Mouse (Mus musculus) megakaryocyte-erythroid progenitor cell, adult 5-6 weeks (primary cell): ENCODE data around the gene Mrap. TPM values are rescaled to one million over a fixed set of nuclear protein-coding genes. Genes with fewer than 3 reads are reported as not detected.

Source experiments
- ATAC-seq: replicated peaks from 2 replicates; pipeline ENCODE4 v1.8.0; 2016; ENCODE audit warnings: mild to moderate bottlenecking, inconsistent platforms; ENCODE audit not compliant: severe bottlenecking, poor library complexity, low FRiP score, low TSS enrichment
- total RNA-seq, 2 experiments: library from RNA; stranded (forward) in 1 of 2; stranded (reverse) in 1 of 2; fragments of 200-1000, 215-1000 nt in 1 of 2; fragments of >200 nt in 1 of 2; fragmentation: Nextera tagmentation in 1 of 2; gene quantifications; 2 replicates each; pipeline ENCODE4 v1.2.3; 2014 to 2017

The Mrap gene
- total RNA-seq (2014; fragmentation: Nextera tagmentation) (not detected in 2 replicates), total RNA-seq (2017) (not detected in 2 replicates)

DNA sequence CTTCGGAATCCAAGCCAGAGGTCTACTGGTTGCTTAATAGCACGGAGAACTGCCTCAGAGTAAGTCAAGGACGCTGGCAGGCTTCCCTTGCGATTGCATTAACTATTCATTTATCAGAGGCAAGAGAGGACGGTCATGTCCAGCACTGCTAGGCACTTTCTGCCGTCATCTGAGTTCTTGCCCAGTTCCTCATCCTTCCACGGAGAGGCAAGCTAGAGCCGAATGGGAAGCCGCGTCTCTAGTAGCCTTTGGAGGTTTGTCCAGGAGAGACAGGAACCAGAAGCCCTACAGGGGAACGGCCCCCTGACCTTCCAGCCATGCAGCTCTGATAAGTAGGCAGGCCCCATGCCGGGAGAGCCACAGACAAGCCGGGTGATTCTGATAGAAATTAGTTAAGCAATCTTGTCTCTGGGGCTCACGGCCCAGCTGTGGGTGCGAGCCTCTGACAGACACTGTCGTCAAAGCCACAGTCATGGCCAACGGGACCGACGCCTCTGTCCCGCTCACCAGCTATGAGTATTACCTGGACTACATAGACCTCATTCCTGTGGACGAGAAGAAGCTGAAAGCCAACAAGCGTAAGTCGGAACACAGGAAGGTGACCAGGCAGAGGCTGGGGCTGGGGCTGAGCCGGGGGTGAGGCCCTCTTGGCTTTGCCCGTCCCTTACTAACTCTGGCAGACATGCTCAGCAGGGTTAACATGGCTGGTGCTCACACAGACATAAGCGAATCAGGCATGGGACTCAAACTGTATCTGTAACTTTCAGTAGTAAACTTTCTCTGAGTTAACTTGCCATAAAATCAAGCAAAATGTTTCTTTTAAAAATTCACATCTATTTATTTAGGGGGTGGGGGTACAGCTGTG is at the start of gene Mrap:
Mrap (plus strand) TSS at position 116 of the 865 bp plus-strand sequence.
- no peak for ATAC-seq

DNA sequence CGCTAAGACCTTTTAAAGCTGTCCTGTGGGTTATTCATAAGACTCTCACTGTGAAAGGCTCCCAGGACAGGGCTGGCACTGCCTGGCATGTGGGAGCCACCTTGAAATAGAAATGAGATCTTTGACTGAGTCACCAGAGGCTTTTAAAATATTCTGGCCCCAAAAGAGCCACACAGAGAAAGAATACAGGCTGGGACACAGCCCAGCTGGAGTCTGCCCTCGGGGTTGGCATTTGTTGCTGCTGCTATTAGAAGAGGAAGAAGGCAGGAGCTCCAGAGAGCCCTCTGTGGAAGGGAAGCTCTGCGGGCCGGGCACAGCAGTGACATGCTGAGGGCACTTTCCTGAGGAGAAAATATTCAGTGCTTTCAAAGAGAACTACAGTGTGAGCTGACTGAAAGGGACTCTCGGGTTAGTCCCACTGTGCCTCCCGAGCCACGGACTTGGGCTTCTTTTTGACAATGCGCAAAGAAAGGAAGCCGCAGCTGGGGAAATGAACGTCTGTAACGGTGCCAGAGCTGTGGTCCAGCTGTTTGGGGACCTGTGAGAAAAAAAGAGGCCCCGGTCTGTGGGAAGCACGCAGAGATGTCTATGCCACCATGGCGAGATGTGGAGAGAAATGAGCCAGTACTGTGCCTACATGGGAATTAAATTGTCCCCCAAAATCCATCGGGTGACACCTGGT is 45.2 kb upstream of the Mrap start:
- ATAC-seq, result no peak

- no peak for ATAC-seq
Measured at GRCm38 (mm10) chr16:90693625-90694024, 44.4 kb upstream of the Mrap start.

DNA sequence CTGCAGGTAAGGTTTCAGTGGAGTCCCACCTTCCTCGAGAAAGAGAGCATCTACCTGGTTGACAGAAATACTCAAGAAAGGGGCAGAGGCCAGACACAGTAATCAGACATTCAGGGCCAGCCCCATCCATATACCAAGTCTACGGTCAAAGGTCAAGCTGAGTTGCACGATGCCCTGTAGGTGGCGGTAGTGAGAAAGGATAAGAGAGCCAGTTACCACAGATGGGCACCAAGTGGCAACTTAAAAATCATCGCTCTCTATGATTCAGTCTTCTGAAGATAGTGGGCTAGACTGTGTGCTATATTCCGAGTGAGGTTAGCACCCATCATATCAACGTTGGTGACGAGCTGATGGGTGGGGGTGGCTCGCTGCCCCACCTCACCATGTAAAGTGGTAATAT is 43.3 kb upstream of the Mrap start:
- peak; percentile 90 for ATAC-seq

DNA sequence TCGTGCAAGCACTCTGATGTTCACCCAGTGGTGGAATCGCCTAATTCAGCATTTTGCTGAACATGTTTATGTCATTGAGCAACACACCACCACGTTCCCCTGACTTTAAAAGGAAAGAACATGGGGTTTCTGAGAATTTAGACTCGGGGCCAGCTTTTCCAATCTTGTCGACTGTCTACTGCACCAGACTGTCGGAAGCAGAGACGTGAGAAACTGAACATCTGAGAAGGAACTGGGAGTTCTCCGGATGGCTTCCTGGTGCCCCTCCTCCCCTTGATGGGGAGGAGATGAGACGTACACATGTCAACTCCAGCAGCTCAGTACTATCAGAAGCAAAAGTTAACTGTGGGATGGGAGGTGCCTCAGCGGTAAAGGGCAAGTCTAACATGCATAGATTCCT is 42.9 kb upstream of the Mrap start:
- ATAC-seq, result no peak

- ATAC-seq, result no peak
Measured at GRCm38 (mm10) chr16:90696306-90696705, 41.7 kb upstream of the Mrap start.

DNA sequence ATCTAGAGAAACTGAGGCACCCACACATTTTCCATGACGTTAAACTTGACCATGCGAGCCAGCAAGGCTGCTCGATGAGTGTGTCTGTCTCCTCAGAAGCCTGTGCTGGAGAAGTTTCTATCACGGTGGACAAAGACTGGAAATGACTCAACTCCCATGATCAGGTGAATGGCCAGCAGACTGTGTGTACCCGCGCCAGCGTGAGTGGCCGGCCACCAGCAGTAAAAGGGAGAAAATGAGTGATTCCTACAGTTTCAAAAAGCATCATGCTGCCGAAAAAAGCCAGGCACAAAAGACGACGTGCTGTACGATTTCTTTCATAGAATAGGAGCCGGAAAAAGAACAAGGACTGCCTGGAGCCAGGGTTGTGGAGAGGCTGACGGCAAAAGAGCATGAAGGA is 38.6 kb upstream of the Mrap start:
- no peak for ATAC-seq

DNA sequence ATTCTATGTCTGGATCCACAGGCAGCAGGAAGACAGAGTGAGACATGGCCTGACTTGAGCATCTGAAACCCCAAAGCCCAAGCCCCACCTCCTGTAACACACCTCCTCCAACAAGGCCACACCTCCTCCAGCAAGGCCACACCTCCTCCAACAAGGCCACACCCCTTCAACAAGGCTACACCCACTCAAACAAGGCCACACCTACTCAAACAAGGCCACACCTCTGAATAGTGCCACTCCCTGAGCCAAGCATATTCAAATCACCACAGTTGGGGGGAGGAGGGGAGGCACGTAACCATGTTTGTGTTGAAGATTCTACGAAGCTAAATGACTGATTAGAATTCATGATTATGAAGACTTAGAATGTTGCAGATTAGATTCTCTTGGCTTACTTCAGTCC is 36.5 kb upstream of the Mrap start:
- no peak for ATAC-seq

DNA sequence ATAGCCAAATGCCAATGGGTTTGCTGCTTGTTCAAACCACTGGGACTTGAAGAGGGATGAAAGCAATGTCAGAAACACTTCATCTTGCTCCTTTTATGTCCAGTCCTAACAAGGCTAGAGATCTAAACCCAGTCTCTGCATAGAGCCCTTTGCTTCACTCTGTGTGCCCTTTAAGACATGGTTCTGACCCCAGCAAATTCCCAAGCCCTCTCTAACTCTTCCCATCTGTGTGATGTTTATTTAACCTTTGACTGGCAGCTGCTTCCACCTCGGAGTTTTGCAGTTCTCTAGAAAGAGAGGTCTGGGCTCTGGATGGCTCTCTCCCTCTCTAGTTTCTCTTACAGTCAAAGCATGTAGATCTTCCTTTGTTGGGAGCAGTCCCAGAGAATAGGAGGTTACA is 34.4 kb upstream of the Mrap start:
- no peak for ATAC-seq

DNA sequence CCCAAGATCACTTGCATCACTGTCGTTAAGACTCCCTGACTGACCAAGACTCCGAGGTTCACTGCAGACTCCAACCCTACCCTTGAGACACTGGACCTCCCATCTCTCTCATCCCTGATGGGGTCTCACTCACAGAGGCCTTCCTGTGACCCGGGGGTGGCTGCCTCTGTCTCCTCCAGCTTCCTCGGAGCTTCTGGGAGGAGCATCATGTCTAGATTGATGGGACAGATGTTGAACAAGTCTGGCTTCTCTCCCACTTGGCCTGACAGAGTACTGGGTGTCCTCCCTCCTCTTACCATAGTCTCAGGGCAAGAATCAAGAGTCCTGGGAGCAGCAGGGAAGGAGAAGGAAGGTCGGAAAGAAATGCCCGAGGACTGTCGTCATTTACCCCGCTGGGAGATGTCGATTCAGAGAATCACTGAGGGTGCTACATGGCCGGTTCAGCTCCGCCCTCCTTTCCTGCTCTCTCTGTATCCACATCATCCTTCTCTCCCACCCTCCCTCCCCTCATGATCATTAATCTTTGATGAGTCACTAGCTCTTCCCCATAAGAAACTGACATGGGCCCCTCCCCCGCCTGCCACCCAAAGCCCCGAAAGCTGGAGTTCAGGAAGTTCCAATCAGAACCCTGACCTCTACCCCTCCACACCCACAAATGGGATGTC is 33.7 kb upstream of the Mrap start:
- no peak for ATAC-seq

- no peak for ATAC-seq
Measured at GRCm38 (mm10) chr16:90706279-90706678, 31.7 kb upstream of the Mrap start.

- ATAC-seq, result no peak
Measured at GRCm38 (mm10) chr16:90709711-90710289, 28.2 kb upstream of the Mrap start.

DNA sequence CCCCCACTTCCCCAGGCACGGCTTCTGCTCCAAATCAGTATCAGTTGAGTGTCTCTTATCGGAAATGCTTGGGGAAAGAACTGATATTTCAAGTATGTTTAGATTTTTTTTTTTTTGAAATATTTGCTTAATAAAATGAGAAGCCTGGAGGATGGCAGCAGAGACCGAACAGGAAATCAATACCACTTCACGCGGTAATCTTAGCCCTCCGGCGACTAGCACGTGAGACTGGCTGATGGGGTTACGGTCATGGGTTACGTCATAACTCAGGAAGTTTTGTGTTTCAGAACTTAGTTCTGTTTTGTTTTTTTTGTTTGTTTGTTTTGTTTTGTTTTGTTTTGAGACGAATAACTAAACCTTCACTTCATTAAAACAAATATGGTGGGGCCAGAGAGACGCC is 27.7 kb upstream of the Mrap start:
- ATAC-seq, result no peak

DNA sequence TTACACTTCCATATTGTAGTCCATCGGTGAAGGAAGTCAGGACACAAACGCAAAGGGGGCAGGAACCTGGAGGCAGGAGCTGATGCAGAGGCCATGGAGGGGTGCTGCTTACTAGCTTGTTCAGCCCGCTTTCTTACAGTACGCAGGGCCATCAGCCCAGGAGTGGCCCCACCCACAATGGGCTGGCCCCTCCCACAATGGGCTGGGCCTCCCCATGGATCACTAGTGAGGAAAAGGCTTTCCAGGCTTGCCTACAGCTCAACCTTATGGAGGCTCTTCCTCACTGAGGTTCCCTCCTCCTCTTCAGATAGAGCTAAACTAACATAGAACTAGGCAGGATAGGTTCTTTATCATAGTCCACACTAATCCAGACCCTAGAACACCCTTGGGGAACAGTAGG is 14.0 kb upstream of the Mrap start:
- no peak for ATAC-seq

- ATAC-seq, result peak; percentile 46
Measured at GRCm38 (mm10) chr16:90726600-90727227, 11.3 kb upstream of the Mrap start.

DNA sequence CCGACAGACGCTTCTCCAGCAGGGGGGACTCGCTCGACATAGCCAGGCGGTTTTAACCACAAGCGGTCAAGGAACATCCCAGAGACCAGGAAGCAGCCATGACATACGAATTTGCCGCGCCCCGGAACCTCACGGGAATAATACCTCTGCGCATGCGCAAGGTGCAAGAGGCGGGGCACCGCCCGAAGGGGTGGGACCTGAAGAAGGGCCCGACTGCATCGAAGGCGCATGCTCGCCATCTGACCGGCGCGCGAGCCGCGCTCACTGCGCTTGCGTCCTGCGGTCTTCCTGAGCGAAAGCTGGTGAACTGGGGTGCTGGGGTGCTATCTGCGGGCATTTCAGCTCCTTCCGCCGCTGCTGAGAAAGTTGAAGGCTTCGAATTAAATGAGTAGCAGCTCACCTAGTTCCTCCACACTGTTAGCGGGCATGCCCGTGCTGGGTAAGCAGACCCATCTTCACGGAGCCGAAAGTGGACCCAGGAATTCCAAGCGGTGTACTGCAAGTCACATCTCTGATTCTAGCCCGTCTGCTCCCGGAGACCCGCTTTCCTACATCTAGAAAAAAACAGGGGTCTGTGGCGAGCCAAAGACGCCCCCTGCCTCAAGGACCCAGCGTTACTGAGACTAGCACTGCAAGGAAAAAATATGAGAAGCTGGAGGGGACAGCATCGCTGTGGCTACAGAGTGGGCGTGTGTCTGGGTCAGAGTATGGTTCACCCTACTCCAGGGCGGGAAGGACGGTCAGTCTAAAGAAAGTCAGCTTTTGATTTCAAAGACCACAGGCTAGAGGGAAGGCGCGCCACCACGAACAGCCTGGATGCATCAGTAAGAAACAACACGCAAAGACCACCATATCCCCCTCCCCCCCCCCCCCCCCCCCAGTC is 10.5 kb upstream of the Mrap start, which contains the start of gene Mis18a:
Mis18a (minus strand) TSS at position 172 of the 883 bp plus-strand sequence.
- peak; percentile 96 for ATAC-seq

- no peak for ATAC-seq
Measured at GRCm38 (mm10) chr16:90735611-90736010, 2.4 kb upstream of the Mrap start.

GRCm38 (mm10) chr16:90736672-90737270 is 1.2 kb upstream of the Mrap start:
- ATAC-seq, result no peak
